Mouse (Mus musculus) heart, postnatal 0 days (tissue): ENCODE measurements around the gene Rgs6.

Experiments
- CTCF ChIP-seq: IDR thresholded peaks from 2 replicates; pipeline ENCODE4 v1.5.1; 2016; ENCODE audit warnings: antibody characterized with exemption, control low read depth, low read depth
- EP300 ChIP-seq: IDR thresholded peaks from 2 replicates; pipeline ENCODE4 v1.6.1; 2016; ENCODE audit warnings: antibody characterized with exemption, low read depth

DNA sequence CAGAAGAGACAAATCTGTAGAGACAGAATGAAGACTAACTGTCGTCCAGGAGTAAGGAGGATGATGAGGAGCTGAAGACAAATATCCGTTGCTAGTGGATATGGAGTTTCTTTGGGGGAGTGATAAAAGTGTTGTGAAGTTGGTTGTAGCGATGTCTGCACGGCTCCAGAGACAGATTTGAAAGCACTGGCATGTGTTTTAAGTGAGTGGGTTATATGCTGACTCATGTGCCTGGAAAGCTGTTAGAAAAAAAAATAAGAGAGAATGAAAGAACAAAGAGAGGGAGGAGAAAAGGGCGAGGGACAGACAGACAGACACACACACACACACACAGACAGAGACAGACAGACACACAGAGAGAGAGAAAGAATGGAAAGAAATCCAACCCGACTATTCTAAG is 580.2 kb downstream of the Rgs6 start:
- TF ChIP-seq CTCF (no peak), EP300 (no peak)
